Comparison of ENCODE assay signal across 12 mouse cellular contexts in genomic region chr1:87798306-87798705, GRCm38 (mm10). TPM values are rescaled to one million over a fixed set of nuclear protein-coding genes. Genes with fewer than 3 reads are reported as not detected.
DNase-seq lines count a peak whose midpoint lies in the region; TF ChIP-seq lines count a peak whose summit lies in the region.
"Had no signal": no experiment of that assay in that cellular context is flagged by ENCODE, and none has a peak within 500 bp of the region (broad histone marks: within the 10 kb centered on the region; RNA-seq: fewer than 3 reads in every experiment).

No protein-coding gene starts in this region.

- H3K4me1 ChIP-seq in cerebellum, adult 2 months (ENCODE audit: control insufficient read depth, insufficient read depth, low read length), result peaks cover 5% of the 10 kb centered on the region; the same call in 1 of the 2 replicates
- H3K4me1 ChIP-seq: heart, embryonic 10.5 days; liver, embryonic 15.5 days had no signal

- TF ChIP-seq CTCF in cerebellum, adult 2 months (IDR thresholded peaks at IDR 0.05; ENCODE audit: borderline replicate concordance, insufficient read depth, low read depth, low read length), result no peak

- H3K4me3 ChIP-seq in cerebellum, adult 2 months (replicated peaks; ENCODE audit: insufficient read depth, low read depth, low read length), result no peak overlapping the region
- H3K4me3 ChIP-seq: heart, embryonic 10.5 days; liver, embryonic 15.5 days had no signal

- H3K27me3 ChIP-seq in cerebellum, adult 2 months (ENCODE audit: control insufficient read depth, insufficient read depth, low read length), result no peaks in the 10 kb centered on the region
- H3K27me3 ChIP-seq: liver, embryonic 15.5 days had no signal

- DNase-seq in cerebellum, adult 2 months, result peak; percentile 35 to 70
- DNase-seq in cerebellum, adult 11 months, result no peak
- DNase-seq in right cerebral cortex, postnatal 25 days, result peak; percentile 34
- DNase-seq in right cerebral cortex, postnatal 36 days (ENCODE audit: low spot score in 2 of 2), result no peak
- peak; percentile 79 for DNase-seq in gonadal fat pad, adult 2 months (ENCODE audit: low read depth)
- no peak for DNase-seq in gastrocnemius, postnatal 36 days
- DNase-seq in thymus, postnatal 25 days, result no peak
- DNase-seq: heart, postnatal 4 days; thymus, postnatal 14 days had no signal

- no peak for TF ChIP-seq POLR2A in cerebellum, adult 2 months (IDR thresholded peaks at IDR 0.05; ENCODE audit: borderline replicate concordance, insufficient read depth, low read length)

- WGBS in cerebellum, adult 2 months, result 41% methylated on average over 2 of the region's 2 CpGs

- H3K27ac ChIP-seq in cerebellum, adult 2 months (ENCODE audit: insufficient read depth, low read length), result no peak overlapping the region
- H3K27ac ChIP-seq: heart, embryonic 10.5 days; kidney, postnatal 0 days; liver, embryonic 15.5 days had no signal

- intact Hi-C loops in gastrocnemius, postnatal 36 days (cut with DNase I), result loop anchor here (5.0 kb wide), 1 partner anchor 49 kb away; no protein-coding TSS in a partner anchor

RNA-seq across cellular contexts. Expression of gene Sag, which starts 5.2 kb away (rescaled TPM):
- 0.78 and 0.80 TPM in 2 replicates for polyA plus RNA-seq in cerebellum, adult 2 months (2012; rRNA removed)
- polyA plus RNA-seq in gonadal fat pad, adult 2 months (2012; rRNA removed), result 2.4 and 5.4 TPM in 2 replicates
- total RNA-seq in gastrocnemius, postnatal 36 days (2021), result under 1 TPM in 1 of 2 experiments, not detected in 1; 0.12 TPM

RNA-seq across cellular contexts. Expression of gene Atg16l1, which starts 42.6 kb away (rescaled TPM):
- 65.6 and 66.4 TPM in 2 replicates for polyA plus RNA-seq in cerebellum, adult 2 months (2012; rRNA removed)
- polyA plus RNA-seq in gonadal fat pad, adult 2 months (2012; rRNA removed), result 26.5 and 38.2 TPM in 2 replicates
- 10 to 100 TPM; 13.8 to 16.3 TPM for total RNA-seq in gastrocnemius, postnatal 36 days (2021)

RNA-seq across cellular contexts. Expression of gene Dgkd, which starts 54.8 kb away (rescaled TPM):
- polyA plus RNA-seq in cerebellum, adult 2 months (2012; rRNA removed), result 109 and 126 TPM in 2 replicates
- 44.3 and 47.5 TPM in 2 replicates for polyA plus RNA-seq in gonadal fat pad, adult 2 months (2012; rRNA removed)
- 10 to 100 TPM; 29.5 to 32.7 TPM for total RNA-seq in gastrocnemius, postnatal 36 days (2021)

Comparison
In these comparisons a context has a peak if more than half of its experiments do, and no peak if none do; other contexts are left out.
1. DNase-seq: peak in cerebellum, adult 2 months (2 of 2), right cerebral cortex, postnatal 25 days (single experiment) and gonadal fat pad, adult 2 months (single experiment); none in cerebellum, adult 11 months (single experiment), right cerebral cortex, postnatal 36 days (0 of 2), gastrocnemius, postnatal 36 days (0 of 2) and thymus, postnatal 25 days (single experiment).